Mouse (Mus musculus) intestine, embryonic 15.5 days (tissue): ENCODE data around the gene Stk38l. TPM values are rescaled to one million over a fixed set of nuclear protein-coding genes. Genes with fewer than 3 reads are reported as not detected.

Experiments used
- ATAC-seq: fragments of 200-750 bp; cut with Nextera tagmentation; 2 replicates; pipeline ENCODE4 v1.8.0; 2017; ENCODE audit warnings: moderate TSS enrichment, moderate library complexity
- H3K27ac ChIP-seq: fragments of 300-500 bp; sonication (generic); 2 replicates; pipeline ENCODE4 v1.5.1; 2015; ENCODE audit warnings: mild to moderate bottlenecking, inconsistent platforms
- H3K27me3 ChIP-seq: fragments of 300-500 bp; sonication (generic); replicated peaks from 2 replicates; pipeline ENCODE4 v1.6.1; 2015; ENCODE audit warnings: inconsistent platforms
- H3K36me3 ChIP-seq: fragments of 300-500 bp; sonication (generic); 2 replicates; pipeline ENCODE4 v1.6.1; 2015; ENCODE audit warnings: inconsistent platforms
- H3K4me1 ChIP-seq: fragments of 300-500 bp; sonication (generic); replicated peaks from 2 replicates; pipeline ENCODE4 v1.6.1; 2015; ENCODE audit warnings: inconsistent platforms
- H3K4me2 ChIP-seq: fragments of 300-500 bp; sonication (generic); replicated peaks from 2 replicates; pipeline ENCODE4 v1.6.1; 2015; ENCODE audit warnings: mild to moderate bottlenecking, inconsistent platforms
- H3K4me3 ChIP-seq: fragments of 300-500 bp; sonication (generic); replicated peaks from 2 replicates; pipeline ENCODE4 v1.5.1; 2015; ENCODE audit warnings: inconsistent platforms
- H3K9ac ChIP-seq: fragments of 300-500 bp; sonication (generic); 2 replicates; pipeline ENCODE4 v1.6.1; 2015; ENCODE audit warnings: inconsistent platforms
- H3K9me3 ChIP-seq: fragments of 300-500 bp; sonication (generic); 2 replicates; pipeline ENCODE4 v1.6.1; 2016; ENCODE audit warnings: inconsistent platforms
- WGBS: fragments of 180-500 bp; shearing (Covaris S2); methylation state at CpG from one replicate; pipeline ENCODE4 v1.1.7; 2015; 5-methylcytosine and 5-hydroxymethylcytosine counted together
- polyA plus RNA-seq: library from polyadenylated mRNA; unstranded; fragments of >200 nt; fragmentation: Nextera tagmentation; extraction: Ambion mirVana; gene quantifications from 2 replicates; pipeline ENCODE4 v1.2.1, GENCODE M21; 2015

Gene Stk38l
- 18.0 and 18.8 TPM in 2 replicates for polyA plus RNA-seq

GRCm38 (mm10) chr6:146724581-146725383 is at the start of gene Stk38l:
Gene Stk38l, plus strand, starts transcription at chr6:146724995.
- Histone ChIP-seq H3K4me2 (peak within 1 kb of the TSS; percentile 75), H3K27ac (peak within 1 kb of the TSS; percentile 77), H3K9me3 (no peaks in the 10 kb centered on the region), H3K27me3 (no peaks in the 10 kb centered on the region), H3K4me3 (peak within 1 kb of the TSS; percentile 90), H3K4me1 (no peaks in the 10 kb centered on the region; the same call in 1 of the 2 replicates), H3K36me3 (no peaks in the 10 kb centered on the region), H3K9ac (peak within 1 kb of the TSS; percentile 83)
- 3% methylated on average over 86 of the region's 87 CpGs for WGBS
- ATAC-seq = peak; percentile 99

DNA sequence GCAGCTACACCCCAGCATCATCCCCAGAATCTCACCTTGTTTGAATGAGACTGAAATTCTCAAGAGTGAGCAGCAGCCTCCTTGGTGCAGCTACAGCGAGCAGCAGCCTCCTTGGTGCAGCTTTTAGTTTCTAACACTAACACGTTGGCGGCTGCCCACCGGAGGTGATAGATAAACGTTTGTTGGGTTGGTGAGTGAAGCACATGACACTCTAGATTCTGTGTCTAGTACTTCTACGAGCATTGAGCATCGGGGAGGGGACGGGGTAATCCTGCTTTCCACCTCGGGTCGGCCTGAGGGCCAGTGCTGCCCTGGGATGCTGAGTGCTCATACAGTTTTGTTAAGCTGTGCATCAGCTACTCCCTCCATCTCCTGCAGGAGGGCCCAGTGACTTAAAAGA is 47.9 kb upstream of the Stk38l start:
- Histone ChIP-seq H3K4me3 (no peak overlapping the region), H3K9me3 (no peaks in the 10 kb centered on the region), H3K9ac (no peak overlapping the region), H3K36me3 (no peaks in the 10 kb centered on the region), H3K27ac (no peak overlapping the region), H3K27me3 (no peaks in the 10 kb centered on the region), H3K4me1 (no peaks in the 10 kb centered on the region), H3K4me2 (no peak overlapping the region)
- WGBS = 77% methylated on average over 10 of the region's 10 CpGs
- ATAC-seq = no peak

GRCm38 (mm10) chr6:146678136-146679070 is 46.4 kb upstream of the Stk38l start:
- no peak overlapping the region for H3K27ac ChIP-seq
- no peak overlapping the region for H3K4me3 ChIP-seq
- H3K9me3 ChIP-seq = no peaks in the 10 kb centered on the region
- H3K4me1 ChIP-seq = no peaks in the 10 kb centered on the region
- no peak for ATAC-seq
- H3K36me3 ChIP-seq = no peaks in the 10 kb centered on the region
- no peak overlapping the region for H3K4me2 ChIP-seq
- H3K27me3 ChIP-seq = no peaks in the 10 kb centered on the region
- WGBS = 35% methylated on average over 10 of the region's 10 CpGs
- H3K9ac ChIP-seq = no peak overlapping the region

GRCm38 (mm10) chr6:146683881-146684280 is 40.9 kb upstream of the Stk38l start:
- Histone ChIP-seq H3K27ac (no peak overlapping the region), H3K4me2 (no peak overlapping the region), H3K36me3 (no peaks in the 10 kb centered on the region), H3K4me1 (no peaks in the 10 kb centered on the region), H3K27me3 (no peaks in the 10 kb centered on the region), H3K4me3 (no peak overlapping the region), H3K9me3 (no peaks in the 10 kb centered on the region), H3K9ac (no peak overlapping the region)
- WGBS = 84% methylated on average over 4 of the region's 4 CpGs
- no peak for ATAC-seq

GRCm38 (mm10) chr6:146685781-146686308 is 39.0 kb upstream of the Stk38l start:
- WGBS = 62% methylated on average over 17 of the region's 17 CpGs
- Histone ChIP-seq H3K27ac (no peak overlapping the region), H3K4me3 (no peak overlapping the region), H3K4me1 (no peaks in the 10 kb centered on the region), H3K27me3 (no peaks in the 10 kb centered on the region), H3K9ac (no peak overlapping the region), H3K4me2 (0 out of 2 replicates have a peak overlapping the region, but pooled peaks have one; percentile 24), H3K36me3 (no peaks in the 10 kb centered on the region), H3K9me3 (no peaks in the 10 kb centered on the region)
- peak; percentile 59 for ATAC-seq

GRCm38 (mm10) chr6:146686463-146687196 is 38.2 kb upstream of the Stk38l start:
- peak; percentile 53; the same call in 1 of the 2 replicates for ATAC-seq
- no peaks in the 10 kb centered on the region for H3K36me3 ChIP-seq
- WGBS = 59% methylated on average over 5 of the region's 5 CpGs
- H3K9me3 ChIP-seq = no peaks in the 10 kb centered on the region
- H3K4me3 ChIP-seq = no peak overlapping the region
- no peak overlapping the region for H3K27ac ChIP-seq
- no peaks in the 10 kb centered on the region for H3K4me1 ChIP-seq
- H3K27me3 ChIP-seq = no peaks in the 10 kb centered on the region
- H3K4me2 ChIP-seq = no peak overlapping the region
- H3K9ac ChIP-seq = no peak overlapping the region

GRCm38 (mm10) chr6:146688010-146688409 is 36.8 kb upstream of the Stk38l start:
- Histone ChIP-seq H3K9me3 (no peaks in the 10 kb centered on the region), H3K27me3 (no peaks in the 10 kb centered on the region), H3K4me1 (no peaks in the 10 kb centered on the region), H3K27ac (no peak overlapping the region), H3K36me3 (no peaks in the 10 kb centered on the region), H3K4me2 (no peak overlapping the region), H3K4me3 (no peak overlapping the region), H3K9ac (no peak overlapping the region)
- ATAC-seq = no peak
- 83% methylated on average over 7 of the region's 7 CpGs for WGBS

GRCm38 (mm10) chr6:146688861-146689260 is 35.9 kb upstream of the Stk38l start:
- no peak overlapping the region for H3K9ac ChIP-seq
- 86% methylated on average over 5 of the region's 5 CpGs for WGBS
- no peak for ATAC-seq

DNA sequence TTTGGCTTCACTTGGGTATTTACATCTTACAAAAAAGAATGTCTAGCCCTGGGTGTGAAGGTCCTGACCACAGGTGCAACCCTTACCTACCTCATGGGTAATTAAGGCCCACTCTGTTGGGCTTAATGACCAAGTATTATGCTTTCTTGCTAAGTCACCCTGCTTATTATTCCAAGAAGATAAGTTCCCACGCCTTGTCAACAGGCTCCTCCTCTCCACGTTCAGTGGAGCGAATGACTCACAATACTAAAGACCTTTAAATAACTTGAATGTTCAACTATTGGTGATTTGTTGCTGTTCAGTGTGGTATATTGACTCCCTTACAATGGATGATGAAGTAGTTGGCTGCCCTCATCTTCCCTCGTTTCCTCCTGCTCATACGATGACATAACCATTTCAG is 27.0 kb upstream of the Stk38l start:
- Histone ChIP-seq H3K27me3 (no peaks in the 10 kb centered on the region), H3K4me3 (no peak overlapping the region), H3K36me3 (no peaks in the 10 kb centered on the region), H3K9ac (no peak overlapping the region), H3K4me2 (no peak overlapping the region), H3K9me3 (no peaks in the 10 kb centered on the region), H3K4me1 (no peaks in the 10 kb centered on the region), H3K27ac (no peak overlapping the region)
- ATAC-seq = no peak
- 83% methylated on average over 5 of the region's 5 CpGs for WGBS

More at GRCm38 (mm10) chr6:146688861-146689260, 35.9 kb upstream of the Stk38l start:
- H3K4me2 ChIP-seq = no peak overlapping the region
- no peaks in the 10 kb centered on the region for H3K9me3 ChIP-seq
- H3K4me3 ChIP-seq = no peak overlapping the region
- H3K27me3 ChIP-seq = no peaks in the 10 kb centered on the region
- no peak overlapping the region for H3K27ac ChIP-seq
- H3K4me1 ChIP-seq = no peaks in the 10 kb centered on the region
- no peaks in the 10 kb centered on the region for H3K36me3 ChIP-seq

GRCm38 (mm10) chr6:146698376-146698775 is 26.4 kb upstream of the Stk38l start:
- no peak overlapping the region for H3K9ac ChIP-seq
- no peak for ATAC-seq
- no peaks in the 10 kb centered on the region for H3K4me1 ChIP-seq
- H3K9me3 ChIP-seq = no peaks in the 10 kb centered on the region
- WGBS = 91% methylated on average over 4 of the region's 4 CpGs
- H3K27ac ChIP-seq = no peak overlapping the region
- H3K4me3 ChIP-seq = no peak overlapping the region
- no peaks in the 10 kb centered on the region for H3K27me3 ChIP-seq
- H3K36me3 ChIP-seq = no peaks in the 10 kb centered on the region
- no peak overlapping the region for H3K4me2 ChIP-seq

- no peaks in the 10 kb centered on the region for H3K4me1 ChIP-seq
- no peak overlapping the region for H3K4me2 ChIP-seq
- no peak overlapping the region for H3K4me3 ChIP-seq
- no peak overlapping the region for H3K27ac ChIP-seq
- no peak overlapping the region for H3K9ac ChIP-seq
- no peak for ATAC-seq
- WGBS = 92% methylated on average over 1 of the region's 1 CpGs
- H3K36me3 ChIP-seq = no peaks in the 10 kb centered on the region
- no peaks in the 10 kb centered on the region for H3K9me3 ChIP-seq
- no peaks in the 10 kb centered on the region for H3K27me3 ChIP-seq
Measured at GRCm38 (mm10) chr6:146700461-146700860, 24.3 kb upstream of the Stk38l start.
